Mouse (Mus musculus) hindbrain, embryonic 11.5 days (tissue): ENCODE measurements at regions not wholly inside any gene's neighbourhood (a gene's known extent, or its start where the extent isn't known, plus 50 kb on each side); places are given as distances from the start of the nearest gene placed in this dataset.

Experiments used
- ATAC-seq: fragments of 200-750 bp; cut with Nextera tagmentation; 2 replicates; pipeline ENCODE4 v1.8.0; 2017; ENCODE audit warnings: mild to moderate bottlenecking, moderate TSS enrichment, moderate library complexity; ENCODE audit not compliant: low FRiP score
- DNase-seq: peaks from one replicate; pipeline ENCODE4 v3.0.0-alpha.2; 2015; ENCODE audit warnings: low spot score
- H3K27ac ChIP-seq: fragments of 300-500 bp; sonication (generic); 2 replicates; pipeline ENCODE4 v1.5.1; 2014; ENCODE audit warnings: mild to moderate bottlenecking, low read depth, low read length
- H3K27me3 ChIP-seq: fragments of 300-500 bp; sonication (generic); 2 replicates; pipeline ENCODE4 v1.6.1; 2014; ENCODE audit warnings: mild to moderate bottlenecking, low read length, moderate library complexity, mixed read lengths; ENCODE audit not compliant: control insufficient read depth, insufficient read depth
- H3K36me3 ChIP-seq: fragments of 300-500 bp; sonication (generic); 2 replicates; pipeline ENCODE4 v1.6.1; 2014; ENCODE audit warnings: mild to moderate bottlenecking, low read length, moderate library complexity, mixed read lengths; ENCODE audit not compliant: control insufficient read depth, insufficient read depth
- H3K4me1 ChIP-seq: fragments of 300-500 bp; sonication (generic); replicated peaks from 2 replicates; pipeline ENCODE4 v1.6.1; 2014; ENCODE audit warnings: low read length, mixed read lengths; ENCODE audit not compliant: control insufficient read depth, insufficient read depth
- H3K4me2 ChIP-seq: fragments of 300-500 bp; sonication (generic); replicated peaks from 2 replicates; pipeline ENCODE4 v1.6.1; 2014; ENCODE audit warnings: mild to moderate bottlenecking, low read depth, low read length
- H3K4me3 ChIP-seq: fragments of 300-500 bp; sonication (generic); 2 replicates; pipeline ENCODE4 v1.5.1; 2014; ENCODE audit warnings: low read depth, low read length
- H3K9ac ChIP-seq: fragments of 300-500 bp; sonication (generic); 2 replicates; pipeline ENCODE4 v1.6.1; 2014; ENCODE audit warnings: low read depth, low read length
- H3K9me3 ChIP-seq: fragments of 300-500 bp; sonication (generic); 2 replicates; pipeline ENCODE4 v1.6.1; 2016; ENCODE audit warnings: low read length; ENCODE audit not compliant: control insufficient read depth
- WGBS: fragments of 180-500 bp; shearing (Covaris S2); extraction: QIAGEN DNeasy Blood & Tissue Kit; methylation state at CpG from one replicate; pipeline ENCODE4 v1.1.7; 2014; 5-methylcytosine and 5-hydroxymethylcytosine counted together

- Histone ChIP-seq H3K9me3 (no peaks in the 10 kb centered on the region), H3K36me3 (no peaks in the 10 kb centered on the region), H3K4me1 (no peaks in the 10 kb centered on the region), H3K27me3 (no peaks in the 10 kb centered on the region), H3K9ac (no peak overlapping the region), H3K4me2 (no peak overlapping the region), H3K27ac (no peak overlapping the region), H3K4me3 (no peak overlapping the region)
- ATAC-seq (no peak), DNase-seq (no peak)
- 73% methylated on average over 3 of the region's 3 CpGs for WGBS
Measured at GRCm38 (mm10) chr5:146684429-146684828, 99.4 kb upstream of the Gpr12 start.

GRCm38 (mm10) chr5:146683554-146683953, 98.5 kb upstream of the Gpr12 start:
- DNase-seq (no peak), ATAC-seq (peak; percentile 44; the same call in 1 of the 2 replicates)
- Histone ChIP-seq H3K27ac (no peak overlapping the region), H3K36me3 (no peaks in the 10 kb centered on the region), H3K9ac (no peak overlapping the region), H3K9me3 (no peaks in the 10 kb centered on the region), H3K4me1 (no peaks in the 10 kb centered on the region), H3K27me3 (no peaks in the 10 kb centered on the region), H3K4me3 (no peak overlapping the region), H3K4me2 (no peak overlapping the region)
- 64% methylated on average over 8 of the region's 8 CpGs for WGBS

GRCm38 (mm10) chr5:146682893-146683292, 97.9 kb upstream of the Gpr12 start:
- H3K27me3 ChIP-seq = no peaks in the 10 kb centered on the region
- WGBS = 74% methylated on average over 5 of the region's 5 CpGs
- H3K9ac ChIP-seq = no peak overlapping the region
- no peaks in the 10 kb centered on the region for H3K9me3 ChIP-seq
- ATAC-seq (no peak), DNase-seq (no peak)
- no peak overlapping the region for H3K27ac ChIP-seq
- no peak overlapping the region for H3K4me2 ChIP-seq
- no peaks in the 10 kb centered on the region for H3K4me1 ChIP-seq
- no peaks in the 10 kb centered on the region for H3K36me3 ChIP-seq
- H3K4me3 ChIP-seq = no peak overlapping the region

GRCm38 (mm10) chr5:146681512-146681911, 96.5 kb upstream of the Gpr12 start:
- H3K4me1 ChIP-seq = no peaks in the 10 kb centered on the region
- H3K27ac ChIP-seq = no peak overlapping the region
- no peak for ATAC-seq
- DNase-seq = no peak
- H3K4me2 ChIP-seq = no peak overlapping the region
- 84% methylated on average over 9 of the region's 9 CpGs for WGBS
- H3K9me3 ChIP-seq = no peaks in the 10 kb centered on the region
- no peak overlapping the region for H3K4me3 ChIP-seq
- no peaks in the 10 kb centered on the region for H3K27me3 ChIP-seq
- H3K9ac ChIP-seq = no peak overlapping the region
- H3K36me3 ChIP-seq = no peaks in the 10 kb centered on the region

GRCm38 (mm10) chr5:146679198-146679681, 94.2 kb upstream of the Gpr12 start:
- no peak for DNase-seq
- no peaks in the 10 kb centered on the region for H3K36me3 ChIP-seq
- no peak overlapping the region for H3K4me3 ChIP-seq
- ATAC-seq = no peak
- WGBS = 75% methylated on average over 6 of the region's 6 CpGs
- H3K9ac ChIP-seq = no peak overlapping the region
- H3K27me3 ChIP-seq = no peaks in the 10 kb centered on the region
- no peak overlapping the region for H3K27ac ChIP-seq
- no peaks in the 10 kb centered on the region for H3K9me3 ChIP-seq
- no peaks in the 10 kb centered on the region for H3K4me1 ChIP-seq
- H3K4me2 ChIP-seq = no peak overlapping the region

- no peak overlapping the region for H3K9ac ChIP-seq
- WGBS = 77% methylated on average over 10 of the region's 10 CpGs
Measured at GRCm38 (mm10) chr5:146678775-146679170, 93.7 kb upstream of the Gpr12 start.

GRCm38 (mm10) chr5:146678049-146678774, 93.2 kb upstream of the Gpr12 start:
- DNase-seq (no peak), ATAC-seq (0 out of 2 replicates have a peak, but pooled peaks have one; percentile 25)
- 52% methylated on average over 13 of the region's 13 CpGs for WGBS

More at GRCm38 (mm10) chr5:146678775-146679170, 93.7 kb upstream of the Gpr12 start:
- Histone ChIP-seq H3K27me3 (no peaks in the 10 kb centered on the region), H3K36me3 (no peaks in the 10 kb centered on the region), H3K4me1 (no peaks in the 10 kb centered on the region), H3K4me2 (no peak overlapping the region), H3K4me3 (no peak overlapping the region), H3K27ac (no peak overlapping the region), H3K9me3 (no peaks in the 10 kb centered on the region)
- ATAC-seq (no peak), DNase-seq (no peak)

GRCm38 (mm10) chr5:146677151-146677515, 92.1 kb upstream of the Gpr12 start:
- Histone ChIP-seq H3K27me3 (no peaks in the 10 kb centered on the region), H3K9me3 (no peaks in the 10 kb centered on the region), H3K36me3 (no peaks in the 10 kb centered on the region), H3K4me1 (no peaks in the 10 kb centered on the region), H3K4me2 (no peak overlapping the region), H3K4me3 (no peak overlapping the region), H3K27ac (no peak overlapping the region), H3K9ac (no peak overlapping the region)
- DNase-seq (no peak), ATAC-seq (no peak)
- 71% methylated on average over 8 of the region's 8 CpGs for WGBS

More at GRCm38 (mm10) chr5:146678049-146678774, 93.2 kb upstream of the Gpr12 start:
- no peak overlapping the region for H3K4me3 ChIP-seq
- no peaks in the 10 kb centered on the region for H3K36me3 ChIP-seq
- H3K9ac ChIP-seq = no peak overlapping the region
- H3K27ac ChIP-seq = no peak overlapping the region
- no peaks in the 10 kb centered on the region for H3K4me1 ChIP-seq
- no peak overlapping the region for H3K4me2 ChIP-seq
- H3K27me3 ChIP-seq = no peaks in the 10 kb centered on the region
- no peaks in the 10 kb centered on the region for H3K9me3 ChIP-seq

GRCm38 (mm10) chr5:146676470-146677150, 91.6 kb upstream of the Gpr12 start:
- Histone ChIP-seq H3K4me2 (no peak overlapping the region), H3K27me3 (no peaks in the 10 kb centered on the region), H3K27ac (no peak overlapping the region), H3K9me3 (no peaks in the 10 kb centered on the region), H3K4me1 (no peaks in the 10 kb centered on the region), H3K36me3 (no peaks in the 10 kb centered on the region), H3K9ac (no peak overlapping the region), H3K4me3 (no peak overlapping the region)
- 64% methylated on average over 12 of the region's 12 CpGs for WGBS
- no peak for DNase-seq
- no peak for ATAC-seq
